In genomic region chr8:11470694-11471093, GRCm38 (mm10) we compare ENCODE assay signal across 22 mouse cellular contexts. TPM values are rescaled to one million over a fixed set of nuclear protein-coding genes. Genes with fewer than 3 reads are reported as not detected.
DNase-seq lines count a peak whose midpoint lies in the region; ATAC-seq and TF ChIP-seq lines count a peak whose summit lies in the region.
"Had no signal": no experiment of that assay in that cellular context is flagged by ENCODE, and none has a peak within 500 bp of the region (broad histone marks: within the 10 kb centered on the region; RNA-seq: fewer than 3 reads in every experiment).

No protein-coding gene starts in this region.

- peaks cover 54% of the 10 kb centered on the region for H3K4me1 ChIP-seq in kidney, adult 2 months (ENCODE audit: control insufficient read depth, insufficient read depth, low read length)
- peaks cover 41% of the 10 kb centered on the region for H3K4me1 ChIP-seq in kidney, embryonic 16.5 days (ENCODE audit: insufficient read depth, low read length)
- peaks cover 5% of the 10 kb centered on the region; the same call in 1 of the 2 replicates for H3K4me1 ChIP-seq in midbrain, embryonic 11.5 days (ENCODE audit: control insufficient read depth, insufficient read depth, low read length)
- H3K4me1 ChIP-seq in midbrain, embryonic 13.5 days (replicated peaks), result peaks cover 10% of the 10 kb centered on the region
- peaks cover 27% of the 10 kb centered on the region for H3K4me1 ChIP-seq in liver, postnatal 0 days (ENCODE audit: insufficient read depth)
- no peaks in the 10 kb centered on the region for H3K4me1 ChIP-seq in neural tube, embryonic 15.5 days
- H3K4me1 ChIP-seq: embryonic facial prominence, embryonic 15.5 days had no signal

- TF ChIP-seq EP300 in liver, postnatal 0 days (IDR thresholded peaks at IDR 0.05; ENCODE audit: low read depth), result no peak

- WGBS in kidney, adult 2 months, result 33% methylated on average over 7 of the region's 7 CpGs
- WGBS in kidney, embryonic 16.5 days, result 67% methylated on average over 7 of the region's 7 CpGs
- 72% methylated on average over 7 of the region's 7 CpGs for WGBS in midbrain, embryonic 11.5 days
- WGBS in midbrain, embryonic 13.5 days, result 73% methylated on average over 7 of the region's 7 CpGs
- WGBS in liver, postnatal 0 days (ENCODE audit: insufficient replicate concordance), result 67% methylated on average over 7 of the region's 7 CpGs
- WGBS in neural tube, embryonic 15.5 days, result 85% methylated on average over 7 of the region's 7 CpGs

- H3K9ac ChIP-seq in kidney, embryonic 16.5 days (replicated peaks; ENCODE audit: low read length), result peak overlapping the region; percentile 39; the same call in 1 of the 2 replicates
- H3K9ac ChIP-seq in midbrain, embryonic 11.5 days (ENCODE audit: low read length), result no peak overlapping the region
- H3K9ac ChIP-seq in midbrain, embryonic 13.5 days (replicated peaks), result no peak overlapping the region
- H3K9ac ChIP-seq in liver, postnatal 0 days (replicated peaks), result no peak overlapping the region
- no peak overlapping the region for H3K9ac ChIP-seq in neural tube, embryonic 15.5 days (replicated peaks)
- H3K9ac ChIP-seq: embryonic facial prominence, embryonic 15.5 days; hindbrain, embryonic 12.5 days had no signal

- peaks cover 6% of the 10 kb centered on the region; the same call in 1 of the 2 replicates for H3K9me3 ChIP-seq in kidney, embryonic 16.5 days (ENCODE audit: low read length)
- H3K9me3 ChIP-seq in midbrain, embryonic 11.5 days (ENCODE audit: control insufficient read depth, low read length), result no peaks in the 10 kb centered on the region
- peaks cover 5% of the 10 kb centered on the region; the same call in 1 of the 2 replicates for H3K9me3 ChIP-seq in midbrain, embryonic 13.5 days
- H3K9me3 ChIP-seq in liver, postnatal 0 days (ENCODE audit: low read length), result 0 out of 2 replicates have a peak, but pooled peaks cover 2% of the 10 kb centered on the region
- H3K9me3 ChIP-seq in neural tube, embryonic 15.5 days (replicated peaks), result no peaks in the 10 kb centered on the region
- H3K9me3 ChIP-seq: embryonic facial prominence, embryonic 15.5 days; hindbrain, embryonic 12.5 days had no signal

- TF ChIP-seq POLR2A in kidney, adult 2 months (IDR thresholded peaks at IDR 0.05; ENCODE audit: low read depth, low read length), result no peak

- no peak for ATAC-seq in kidney, embryonic 16.5 days (ENCODE audit: low FRiP score, low TSS enrichment)
- no peak for ATAC-seq in midbrain, embryonic 11.5 days (ENCODE audit: low FRiP score)
- no peak for ATAC-seq in midbrain, embryonic 13.5 days
- ATAC-seq in liver, postnatal 0 days, result no peak
- ATAC-seq in neural tube, embryonic 15.5 days (ENCODE audit: low FRiP score), result no peak
- ATAC-seq: forebrain, embryonic 14.5 days had no signal

- DNase-seq in kidney, adult 2 months, result peak; percentile 45
- DNase-seq in kidney, postnatal 25 days, result no peak
- DNase-seq in kidney, postnatal 36 days, result no peak
- DNase-seq in midbrain, embryonic 11.5 days (ENCODE audit: low spot score, missing footprints), result peak; percentile 60
- DNase-seq in liver, postnatal 0 days, result no peak
- DNase-seq: adrenal gland, postnatal 10 days; cerebellum, adult 11 months; cerebellum, adult 8-10 months; cerebellum, postnatal 14 days; embryo, embryonic 11 days; gastrocnemius, adult 2 months; gastrocnemius, postnatal 25 days; heart, postnatal 4 days had no signal

- H3K36me3 ChIP-seq in kidney, adult 2 months (ENCODE audit: control insufficient read depth, insufficient read depth, low read length), result peaks cover 2% of the 10 kb centered on the region; the same call in 1 of the 2 replicates
- peaks cover 9% of the 10 kb centered on the region for H3K36me3 ChIP-seq in kidney, embryonic 16.5 days (ENCODE audit: insufficient read depth, low read length)
- no peaks in the 10 kb centered on the region; the same call in 1 of the 2 replicates for H3K36me3 ChIP-seq in midbrain, embryonic 11.5 days (ENCODE audit: control insufficient read depth, insufficient read depth, low read length)
- no peaks in the 10 kb centered on the region for H3K36me3 ChIP-seq in midbrain, embryonic 13.5 days
- H3K36me3 ChIP-seq in liver, postnatal 0 days (replicated peaks; ENCODE audit: insufficient read depth, low read length), result 0 out of 2 replicates have a peak, but pooled peaks cover 2% of the 10 kb centered on the region
- H3K36me3 ChIP-seq in neural tube, embryonic 15.5 days, result no peaks in the 10 kb centered on the region
- H3K36me3 ChIP-seq: embryonic facial prominence, embryonic 15.5 days; forebrain, embryonic 10.5 days; hindbrain, embryonic 12.5 days had no signal

- peak overlapping the region; percentile 92 for H3K27ac ChIP-seq in kidney, adult 2 months (ENCODE audit: insufficient read depth, low read depth, low read length)
- H3K27ac ChIP-seq in kidney, embryonic 16.5 days (ENCODE audit: low read length), result peak overlapping the region; percentile 96
- no peak overlapping the region for H3K27ac ChIP-seq in midbrain, embryonic 11.5 days (ENCODE audit: low read depth, low read length)
- H3K27ac ChIP-seq in midbrain, embryonic 13.5 days, result no peak overlapping the region
- H3K27ac ChIP-seq in liver, postnatal 0 days (ENCODE audit: low read depth), result peak overlapping the region; percentile 89
- no peak overlapping the region for H3K27ac ChIP-seq in neural tube, embryonic 15.5 days (replicated peaks)
- H3K27ac ChIP-seq: embryonic facial prominence, embryonic 15.5 days; forebrain, embryonic 10.5 days; gastrocnemius, adult 2 months; heart, embryonic 10.5 days; hindbrain, embryonic 12.5 days had no signal

- H3K27me3 ChIP-seq in kidney, adult 2 months (replicated peaks; ENCODE audit: control insufficient read depth, insufficient read depth, low read length), result no peaks in the 10 kb centered on the region
- H3K27me3 ChIP-seq in kidney, embryonic 16.5 days (ENCODE audit: insufficient read depth, low read length), result no peaks in the 10 kb centered on the region
- peaks cover 15% of the 10 kb centered on the region for H3K27me3 ChIP-seq in midbrain, embryonic 11.5 days (ENCODE audit: control insufficient read depth, insufficient read depth, low read length)
- peaks cover 33% of the 10 kb centered on the region for H3K27me3 ChIP-seq in midbrain, embryonic 13.5 days
- no peaks in the 10 kb centered on the region for H3K27me3 ChIP-seq in liver, postnatal 0 days (ENCODE audit: insufficient read depth, low read length)
- H3K27me3 ChIP-seq in neural tube, embryonic 15.5 days (replicated peaks), result peaks cover 20% of the 10 kb centered on the region

- no peak for TF ChIP-seq CTCF in kidney, adult 2 months (conservative IDR thresholded peaks at IDR 0.05; ENCODE audit: insufficient read depth, insufficient read length, low read depth, low read length)
- no peak for TF ChIP-seq CTCF in liver, postnatal 0 days (IDR thresholded peaks at IDR 0.05; ENCODE audit: low read depth)

- H3K4me3 ChIP-seq in kidney, adult 2 months (ENCODE audit: insufficient read depth, low read depth, low read length), result no peak overlapping the region
- H3K4me3 ChIP-seq in kidney, embryonic 16.5 days (ENCODE audit: low read length), result no peak overlapping the region
- H3K4me3 ChIP-seq in midbrain, embryonic 11.5 days (ENCODE audit: low read depth, low read length), result no peak overlapping the region
- no peak overlapping the region for H3K4me3 ChIP-seq in midbrain, embryonic 13.5 days (replicated peaks)
- no peak overlapping the region for H3K4me3 ChIP-seq in liver, postnatal 0 days (ENCODE audit: low read depth, low read length)
- no peak overlapping the region for H3K4me3 ChIP-seq in neural tube, embryonic 15.5 days (replicated peaks)
- H3K4me3 ChIP-seq: embryonic facial prominence, embryonic 15.5 days; erythroblast, embryonic 14.5 days; forebrain, embryonic 10.5 days; gastrocnemius, adult 2 months; heart, embryonic 10.5 days; hindbrain, embryonic 12.5 days had no signal

- H3K4me2 ChIP-seq in kidney, embryonic 16.5 days (replicated peaks; ENCODE audit: low read depth, low read length), result peak overlapping the region; percentile 23
- no peak overlapping the region for H3K4me2 ChIP-seq in midbrain, embryonic 11.5 days
- H3K4me2 ChIP-seq in midbrain, embryonic 13.5 days (replicated peaks), result no peak overlapping the region
- H3K4me2 ChIP-seq in liver, postnatal 0 days (ENCODE audit: low read depth, low read length), result peak overlapping the region; percentile 30; the same call in 1 of the 2 replicates
- H3K4me2 ChIP-seq in neural tube, embryonic 15.5 days, result no peak overlapping the region
- H3K4me2 ChIP-seq: embryonic facial prominence, embryonic 15.5 days; hindbrain, embryonic 12.5 days had no signal

RNA-seq across cellular contexts. Expression of gene Rab20, which starts 7.8 kb away (rescaled TPM):
- 74.5 and 76.5 TPM in 2 replicates for polyA plus RNA-seq in kidney, adult 2 months (2012; rRNA removed)
- polyA plus RNA-seq in kidney, embryonic 16.5 days (2015; fragmentation: Nextera tagmentation; extraction: Ambion mirVana), result 30.6 and 37.3 TPM in 2 replicates
- polyA plus RNA-seq in midbrain, embryonic 11.5 days (2014; fragmentation: Nextera tagmentation; extraction: Ambion mirVana), result 0.63 and 0.65 TPM in 2 replicates
- polyA plus RNA-seq in midbrain, embryonic 13.5 days (2015; fragmentation: Nextera tagmentation; extraction: Ambion mirVana), result 0.28 and 0.36 TPM in 2 replicates
- 10.7 and 11.1 TPM in 2 replicates for polyA plus RNA-seq in liver, postnatal 0 days (2015; fragmentation: Nextera tagmentation; extraction: Ambion mirVana)
- 1.00 and 3.0 TPM in 2 replicates for polyA plus RNA-seq in neural tube, embryonic 15.5 days (2015; fragmentation: Nextera tagmentation; extraction: Ambion mirVana)

RNA-seq across cellular contexts. Expression of gene Naxd, which starts 26.6 kb away (rescaled TPM):
- polyA plus RNA-seq in kidney, adult 2 months (2012; rRNA removed), result 111 and 118 TPM in 2 replicates
- 125 and 132 TPM in 2 replicates for polyA plus RNA-seq in kidney, embryonic 16.5 days (2015; fragmentation: Nextera tagmentation; extraction: Ambion mirVana)
- 94.2 and 94.8 TPM in 2 replicates for polyA plus RNA-seq in midbrain, embryonic 11.5 days (2014; fragmentation: Nextera tagmentation; extraction: Ambion mirVana)
- 151 and 158 TPM in 2 replicates for polyA plus RNA-seq in midbrain, embryonic 13.5 days (2015; fragmentation: Nextera tagmentation; extraction: Ambion mirVana)
- 46.7 and 47.1 TPM in 2 replicates for polyA plus RNA-seq in liver, postnatal 0 days (2015; fragmentation: Nextera tagmentation; extraction: Ambion mirVana)
- 149 and 154 TPM in 2 replicates for polyA plus RNA-seq in neural tube, embryonic 15.5 days (2015; fragmentation: Nextera tagmentation; extraction: Ambion mirVana)

Comparison
In these comparisons a context has a peak if more than half of its experiments do, and no peak if none do; other contexts are left out.
1. DNase-seq: peak in kidney, adult 2 months (single experiment) and midbrain, embryonic 11.5 days (single experiment); none in kidney, postnatal 25 days (0 of 2), kidney, postnatal 36 days (0 of 2) and liver, postnatal 0 days (single experiment).
2. H3K27ac ChIP-seq: peak in kidney, adult 2 months (single experiment), kidney, embryonic 16.5 days (single experiment) and liver, postnatal 0 days (single experiment); none in midbrain, embryonic 11.5 days (single experiment), midbrain, embryonic 13.5 days (single experiment) and neural tube, embryonic 15.5 days (single experiment).
3. H3K4me2 ChIP-seq: peak in kidney, embryonic 16.5 days (single experiment) and liver, postnatal 0 days (single experiment); none in midbrain, embryonic 11.5 days (single experiment), midbrain, embryonic 13.5 days (single experiment) and neural tube, embryonic 15.5 days (single experiment).